Mouse (Mus musculus): ENCODE data around the gene Baiap3. TPM values are rescaled to one million over a fixed set of nuclear protein-coding genes. Genes with fewer than 3 reads are reported as not detected.
A peak's percentile ranks its signal among the peaks of the same experiment; 100 is the strongest.
"Not testable (repeated sequence)": the region's sequence is repeated elsewhere in the genome, so short reads cannot be mapped to it uniquely, and the experiment has no call there.

Baiap3 gene
- polyA plus RNA-seq, 1 experiment from 2014 or later, result 7.1 TPM

- not testable (repeated sequence) for H3K27ac ChIP-seq (ENCODE audit: low read depth, low read length); H3K9me3 ChIP-seq (ENCODE audit: control insufficient read depth, low read length); H3K4me1 ChIP-seq (ENCODE audit: control insufficient read depth, insufficient read depth, low read length); H3K9ac ChIP-seq (replicated peaks; ENCODE audit: low read depth, low read length); H3K4me2 ChIP-seq (ENCODE audit: low read depth, low read length); H3K27me3 ChIP-seq (ENCODE audit: control insufficient read depth, insufficient read depth, low read length); H3K4me3 ChIP-seq (ENCODE audit: low read depth, low read length)
- peaks cover 23% of the 10 kb centered on the region for H3K36me3 ChIP-seq (ENCODE audit: control insufficient read depth, insufficient read depth, low read length)
- WGBS, result 97% methylated on average over 5 of the region's 11 CpGs
- peak; percentile 34; the same call in 1 of the 2 replicates for ATAC-seq (ENCODE audit: low read depth)
Measured at GRCm38 (mm10) chr17:25231621-25232020, 24.5 kb downstream of the Baiap3 start.

GRCm38 (mm10) chr17:25230700-25231099, 25.5 kb downstream of the Baiap3 start:
- H3K4me2 ChIP-seq (ENCODE audit: low read depth, low read length), result no peak overlapping the region
- H3K9me3 ChIP-seq (ENCODE audit: control insufficient read depth, low read length), result no peaks in the 10 kb centered on the region
- H3K27me3 ChIP-seq (ENCODE audit: control insufficient read depth, insufficient read depth, low read length), result no peaks in the 10 kb centered on the region
- H3K27ac ChIP-seq (ENCODE audit: low read depth, low read length), result no peak overlapping the region
- no peaks in the 10 kb centered on the region for H3K4me1 ChIP-seq (ENCODE audit: control insufficient read depth, insufficient read depth, low read length)
- H3K4me3 ChIP-seq (ENCODE audit: low read depth, low read length), result no peak overlapping the region
- H3K9ac ChIP-seq (replicated peaks; ENCODE audit: low read depth, low read length), result no peak overlapping the region
- 100% methylated on average over 3 of the region's 3 CpGs for whole genome bisulfite sequencing
- H3K36me3 ChIP-seq (ENCODE audit: control insufficient read depth, insufficient read depth, low read length), result peaks cover 19% of the 10 kb centered on the region
- no peak for ATAC-seq (ENCODE audit: low read depth)

GRCm38 (mm10) chr17:25230014-25230655, 26.0 kb downstream of the Baiap3 start:
- not testable (repeated sequence) for H3K27me3 ChIP-seq (ENCODE audit: control insufficient read depth, insufficient read depth, low read length); H3K4me2 ChIP-seq (ENCODE audit: low read depth, low read length); H3K9ac ChIP-seq (replicated peaks; ENCODE audit: low read depth, low read length); H3K4me3 ChIP-seq (ENCODE audit: low read depth, low read length); ATAC-seq (ENCODE audit: low read depth); H3K27ac ChIP-seq (ENCODE audit: low read depth, low read length); H3K4me1 ChIP-seq (ENCODE audit: control insufficient read depth, insufficient read depth, low read length); H3K9me3 ChIP-seq (ENCODE audit: control insufficient read depth, low read length)
- peaks cover 18% of the 10 kb centered on the region for H3K36me3 ChIP-seq (ENCODE audit: control insufficient read depth, insufficient read depth, low read length)
- WGBS, result 80% methylated on average over 14 of the region's 17 CpGs

GRCm38 (mm10) chr17:25227991-25228390, 28.2 kb downstream of the Baiap3 start:
- no peak for ATAC-seq (ENCODE audit: low read depth)
- Histone ChIP-seq H3K9me3 (ENCODE audit: control insufficient read depth, low read length) (no peaks in the 10 kb centered on the region), H3K4me2 (ENCODE audit: low read depth, low read length) (no peak overlapping the region), H3K4me3 (ENCODE audit: low read depth, low read length) (no peak overlapping the region), H3K27me3 (ENCODE audit: control insufficient read depth, insufficient read depth, low read length) (no peaks in the 10 kb centered on the region), H3K27ac (ENCODE audit: low read depth, low read length) (no peak overlapping the region), H3K36me3 (ENCODE audit: control insufficient read depth, insufficient read depth, low read length) (peaks cover 9% of the 10 kb centered on the region), H3K9ac (replicated peaks; ENCODE audit: low read depth, low read length) (no peak overlapping the region), H3K4me1 (ENCODE audit: control insufficient read depth, insufficient read depth, low read length) (no peaks in the 10 kb centered on the region)
- WGBS, result 93% methylated on average over 5 of the region's 5 CpGs

- WGBS, result 88% methylated on average over 4 of the region's 4 CpGs
- peaks cover 4% of the 10 kb centered on the region for H3K36me3 ChIP-seq (ENCODE audit: control insufficient read depth, insufficient read depth, low read length)
Measured at GRCm38 (mm10) chr17:25225659-25226058, 30.5 kb downstream of the Baiap3 start.

GRCm38 (mm10) chr17:25224586-25225222, 31.5 kb downstream of the Baiap3 start:
- Histone ChIP-seq H3K4me2 (ENCODE audit: low read depth, low read length) (no peak overlapping the region), H3K4me3 (ENCODE audit: low read depth, low read length) (no peak overlapping the region), H3K36me3 (ENCODE audit: control insufficient read depth, insufficient read depth, low read length) (peaks cover 6% of the 10 kb centered on the region; the same call in 1 of the 2 replicates), H3K4me1 (ENCODE audit: control insufficient read depth, insufficient read depth, low read length) (peaks cover 6% of the 10 kb centered on the region; the same call in 1 of the 2 replicates), H3K9ac (replicated peaks; ENCODE audit: low read depth, low read length) (no peak overlapping the region), H3K9me3 (ENCODE audit: control insufficient read depth, low read length) (no peaks in the 10 kb centered on the region), H3K27ac (ENCODE audit: low read depth, low read length) (no peak overlapping the region), H3K27me3 (ENCODE audit: control insufficient read depth, insufficient read depth, low read length) (no peaks in the 10 kb centered on the region)
- no peak for ATAC-seq (ENCODE audit: low read depth)
- WGBS, result 90% methylated on average over 7 of the region's 7 CpGs

More at GRCm38 (mm10) chr17:25225659-25226058, 30.5 kb downstream of the Baiap3 start:
- no peaks in the 10 kb centered on the region for H3K9me3 ChIP-seq (ENCODE audit: control insufficient read depth, low read length)
- H3K4me1 ChIP-seq (ENCODE audit: control insufficient read depth, insufficient read depth, low read length), result peaks cover 6% of the 10 kb centered on the region; the same call in 1 of the 2 replicates
- H3K27me3 ChIP-seq (ENCODE audit: control insufficient read depth, insufficient read depth, low read length), result no peaks in the 10 kb centered on the region
- no peak overlapping the region for H3K4me3 ChIP-seq (ENCODE audit: low read depth, low read length)
- no peak for ATAC-seq (ENCODE audit: low read depth)
- H3K4me2 ChIP-seq (ENCODE audit: low read depth, low read length), result no peak overlapping the region
- no peak overlapping the region for H3K27ac ChIP-seq (ENCODE audit: low read depth, low read length)
- H3K9ac ChIP-seq (replicated peaks; ENCODE audit: low read depth, low read length), result no peak overlapping the region

- ATAC-seq (ENCODE audit: low read depth), result no peak
- WGBS, result 61% methylated on average over 6 of the region's 6 CpGs
Measured at GRCm38 (mm10) chr17:25222951-25223601, 33.1 kb downstream of the Baiap3 start.

GRCm38 (mm10) chr17:25222504-25222940, 33.6 kb downstream of the Baiap3 start:
- H3K36me3 ChIP-seq (ENCODE audit: control insufficient read depth, insufficient read depth, low read length), result peaks cover 18% of the 10 kb centered on the region; the same call in 1 of the 2 replicates
- H3K27ac ChIP-seq (ENCODE audit: low read depth, low read length); H3K9ac ChIP-seq (replicated peaks; ENCODE audit: low read depth, low read length): not testable (repeated sequence)

More at GRCm38 (mm10) chr17:25222951-25223601, 33.1 kb downstream of the Baiap3 start:
- no peaks in the 10 kb centered on the region for H3K27me3 ChIP-seq (ENCODE audit: control insufficient read depth, insufficient read depth, low read length)
- H3K9me3 ChIP-seq (ENCODE audit: control insufficient read depth, low read length), result no peaks in the 10 kb centered on the region
- no peak overlapping the region for H3K9ac ChIP-seq (replicated peaks; ENCODE audit: low read depth, low read length)
- peaks cover 18% of the 10 kb centered on the region; the same call in 1 of the 2 replicates for H3K36me3 ChIP-seq (ENCODE audit: control insufficient read depth, insufficient read depth, low read length)
- peak overlapping the region; percentile 9; the same call in 1 of the 2 replicates for H3K4me3 ChIP-seq (ENCODE audit: low read depth, low read length)
- H3K4me2 ChIP-seq (ENCODE audit: low read depth, low read length), result peak overlapping the region; percentile 61
- H3K27ac ChIP-seq (ENCODE audit: low read depth, low read length), result no peak overlapping the region
- peaks cover 6% of the 10 kb centered on the region; the same call in 1 of the 2 replicates for H3K4me1 ChIP-seq (ENCODE audit: control insufficient read depth, insufficient read depth, low read length)

More at GRCm38 (mm10) chr17:25222504-25222940, 33.6 kb downstream of the Baiap3 start:
- H3K9me3 ChIP-seq (ENCODE audit: control insufficient read depth, low read length); H3K4me1 ChIP-seq (ENCODE audit: control insufficient read depth, insufficient read depth, low read length); H3K27me3 ChIP-seq (ENCODE audit: control insufficient read depth, insufficient read depth, low read length): not testable (repeated sequence)
- WGBS, result 20% methylated on average over 13 of the region's 28 CpGs
- peak; percentile 90 for ATAC-seq (ENCODE audit: low read depth)
- H3K4me2 ChIP-seq (ENCODE audit: low read depth, low read length), result peak overlapping the region; percentile 61
- peak overlapping the region; percentile 32; the same call in 1 of the 2 replicates for H3K4me3 ChIP-seq (ENCODE audit: low read depth, low read length)
